ENCODE assay signal across 18 mouse cellular contexts in genomic region chr9:45079011-45079410, GRCm38 (mm10). TPM values are rescaled to one million over a fixed set of nuclear protein-coding genes. Genes with fewer than 3 reads are reported as not detected.
DNase-seq lines count a peak whose midpoint lies in the region; ATAC-seq and TF ChIP-seq lines count a peak whose summit lies in the region.
"Had no signal": no experiment of that assay in that cellular context is flagged by ENCODE, and none has a peak within 500 bp of the region (broad histone marks: within the 10 kb centered on the region; RNA-seq: fewer than 3 reads in every experiment).

Gene Jaml (plus strand): TSS chr9:45079183.

- H3K36me3 ChIP-seq in liver, postnatal 0 days (replicated peaks; ENCODE audit: insufficient read depth, low read length), result no peaks in the 10 kb centered on the region
- H3K36me3 ChIP-seq in liver, embryonic 11.5 days (ENCODE audit: control insufficient read depth, insufficient read depth, low read length), result no peaks in the 10 kb centered on the region
- H3K36me3 ChIP-seq: embryonic facial prominence, embryonic 13.5 days; hindbrain, embryonic 15.5 days; liver, embryonic 12.5 days; neural tube, embryonic 12.5 days had no signal

- H3K4me2 ChIP-seq in liver, postnatal 0 days (ENCODE audit: low read depth, low read length), result no peak within 1 kb of the TSS; the same call in 1 of the 2 replicates
- H3K4me2 ChIP-seq in liver, embryonic 11.5 days, result no peak within 1 kb of the TSS
- H3K4me2 ChIP-seq: embryonic facial prominence, embryonic 13.5 days; hindbrain, embryonic 15.5 days; liver, embryonic 12.5 days; neural tube, embryonic 12.5 days had no signal

- H3K9ac ChIP-seq in liver, postnatal 0 days (replicated peaks), result no peak within 1 kb of the TSS
- no peak within 1 kb of the TSS for H3K9ac ChIP-seq in liver, embryonic 11.5 days (ENCODE audit: low read depth, low read length)
- H3K9ac ChIP-seq: embryonic facial prominence, embryonic 13.5 days; forebrain, postnatal 0 days; hindbrain, embryonic 15.5 days; liver, embryonic 12.5 days; neural tube, embryonic 12.5 days had no signal

- no peak within 1 kb of the TSS for H3K4me3 ChIP-seq in liver, postnatal 0 days (ENCODE audit: low read depth, low read length)
- H3K4me3 ChIP-seq in liver, embryonic 11.5 days (ENCODE audit: low read depth, low read length), result no peak within 1 kb of the TSS
- H3K4me3 ChIP-seq: embryonic facial prominence, embryonic 13.5 days; heart, adult 2 months; hindbrain, embryonic 15.5 days; liver, embryonic 12.5 days; neural tube, embryonic 12.5 days had no signal

- 31% methylated on average over 5 of the region's 5 CpGs for WGBS in liver, postnatal 0 days (ENCODE audit: insufficient replicate concordance)
- WGBS in liver, embryonic 11.5 days, result 77% methylated on average over 5 of the region's 5 CpGs

- no peak for ATAC-seq in liver, postnatal 0 days
- ATAC-seq in liver, embryonic 11.5 days (replicated peaks; ENCODE audit: low FRiP score), result no peak
- ATAC-seq in hematopoietic stem cell, adult 5-6 weeks (replicated peaks in 1 of 2; ENCODE audit: insufficient read depth in 1 of 2, low FRiP score in 2 of 2, low TSS enrichment in 1 of 2, low read depth in 1 of 2, poor library complexity in 2 of 2, severe bottlenecking in 2 of 2), result peak; percentile 90 to 93
- ATAC-seq in neutrophil, adult 5-6 weeks (ENCODE audit: extremely low read depth, insufficient number of reproducible peaks, low FRiP score, poor library complexity, severe bottlenecking), result peak; percentile 80
- ATAC-seq: forebrain, postnatal 0 days; liver, embryonic 12.5 days had no signal

- TF ChIP-seq EP300 in liver, postnatal 0 days (IDR thresholded peaks at IDR 0.05; ENCODE audit: low read depth), result no peak

- no peak for TF ChIP-seq CTCF in liver, postnatal 0 days (IDR thresholded peaks at IDR 0.05; ENCODE audit: low read depth)

- no peaks in the 10 kb centered on the region for H3K9me3 ChIP-seq in liver, postnatal 0 days (ENCODE audit: low read length)
- no peaks in the 10 kb centered on the region for H3K9me3 ChIP-seq in liver, embryonic 11.5 days (ENCODE audit: control insufficient read depth, low read length)
- H3K9me3 ChIP-seq: embryonic facial prominence, embryonic 13.5 days; hindbrain, embryonic 15.5 days; liver, embryonic 12.5 days; neural tube, embryonic 12.5 days had no signal

- H3K4me1 ChIP-seq in liver, postnatal 0 days (ENCODE audit: insufficient read depth), result no peaks in the 10 kb centered on the region; the same call in 1 of the 2 replicates
- H3K4me1 ChIP-seq in liver, embryonic 11.5 days (replicated peaks; ENCODE audit: control insufficient read depth, insufficient read depth, low read length), result no peaks in the 10 kb centered on the region
- H3K4me1 ChIP-seq: embryonic facial prominence, embryonic 13.5 days; hindbrain, embryonic 15.5 days; liver, embryonic 12.5 days; neural tube, embryonic 12.5 days had no signal

- H3K27ac ChIP-seq in liver, postnatal 0 days (ENCODE audit: low read depth), result no peak within 1 kb of the TSS
- no peak within 1 kb of the TSS for H3K27ac ChIP-seq in liver, embryonic 11.5 days (ENCODE audit: low read depth, low read length)
- H3K27ac ChIP-seq: embryonic facial prominence, embryonic 13.5 days; heart, adult 2 months; hindbrain, embryonic 15.5 days; liver, embryonic 12.5 days; neural tube, embryonic 12.5 days had no signal

- DNase-seq in liver, postnatal 0 days, result peak; percentile 20
- no peak for DNase-seq in liver, embryonic 11.5 days (ENCODE audit: low spot score)
- peak; percentile 58 for DNase-seq in thymus, postnatal 14 days
- DNase-seq in heart, postnatal 36 days, result no peak
- no peak for DNase-seq in urinary bladder, adult 2 months (ENCODE audit: low spot score)
- DNase-seq in adrenal gland, postnatal 25 days, result no peak
- DNase-seq: adrenal gland, postnatal 14 days; cerebellum, adult 2 months; forebrain, postnatal 0 days; kidney, postnatal 36 days; right cerebral cortex, postnatal 14 days had no signal

- no peaks in the 10 kb centered on the region for H3K27me3 ChIP-seq in liver, postnatal 0 days (ENCODE audit: insufficient read depth, low read length)
- H3K27me3 ChIP-seq in liver, embryonic 11.5 days (replicated peaks; ENCODE audit: control insufficient read depth, insufficient read depth, low read length), result no peaks in the 10 kb centered on the region
- H3K27me3 ChIP-seq: hindbrain, embryonic 15.5 days; neural tube, embryonic 12.5 days had no signal

- intact Hi-C loops in heart, postnatal 36 days (cut with DNase I), result no loop called here

RNA-seq across cellular contexts. Expression of gene Jaml, which starts in this region (rescaled TPM):
- 0.68 and 0.73 TPM in 2 replicates for polyA plus RNA-seq in liver, postnatal 0 days (2015; fragmentation: Nextera tagmentation; extraction: Ambion mirVana)
- 0.16 and 0.18 TPM in 2 replicates for polyA plus RNA-seq in liver, embryonic 11.5 days (2014; fragmentation: Nextera tagmentation; extraction: Ambion mirVana)
- total RNA-seq in hematopoietic stem cell, adult 5-6 weeks (2017), result 1.7 and 3.3 TPM in 2 replicates
- total RNA-seq in neutrophil, adult 5-6 weeks (2017), result 282 and 323 TPM in 2 replicates
- under 1 TPM; 0.19 to 0.24 TPM for total RNA-seq in heart, postnatal 36 days (2021)
- 1.4 and 1.5 TPM in 2 replicates for polyA plus RNA-seq in urinary bladder, adult 2 months (2012; rRNA removed)
- 1.1 and 2.6 TPM in 2 replicates for total RNA-seq in adrenal gland, postnatal 25 days (2021)
- total RNA-seq: forebrain, postnatal 0 days had no signal
- polyA plus RNA-seq: embryonic facial prominence, embryonic 13.5 days; liver, embryonic 12.5 days had no signal

Comparison
In these comparisons a context has a peak if more than half of its experiments do, and no peak if none do; other contexts are left out.
1. RNA of gene Jaml (total RNA-seq): 282 to 323 TPM in neutrophil, adult 5-6 weeks; 1.7 to 3.3 TPM in hematopoietic stem cell, adult 5-6 weeks, 1.1 to 2.6 TPM in adrenal gland, postnatal 25 days and 0.19 to 0.24 TPM in heart, postnatal 36 days; every median in the first group is over 10 times any median in the second.
2. Peak in DNase-seq in liver, postnatal 0 days; RNA of the gene not detected or under 1 TPM.
3. ATAC-seq: peak in hematopoietic stem cell, adult 5-6 weeks (2 of 2) and neutrophil, adult 5-6 weeks (single experiment); none in liver, postnatal 0 days (single experiment) and liver, embryonic 11.5 days (single experiment).